Mouse (Mus musculus): ENCODE data around the gene Actb.

Actb gene

GRCm38 (mm10) chr5:142874791-142875512 lies 31.6 kb downstream of the Actb start:
- DNase-seq, result no peak

GRCm38 (mm10) chr5:142873718-142874117 lies 32.8 kb downstream of the Actb start:
- DNase-seq, result no peak

- DNase-seq, result no peak
Observed at GRCm38 (mm10) chr5:142871765-142872164, 34.8 kb downstream of the Actb start.

- no peak for DNase-seq
Observed at GRCm38 (mm10) chr5:142869463-142869862, 37.1 kb downstream of the Actb start.

GRCm38 (mm10) chr5:142857763-142858229 lies 48.8 kb downstream of the Actb start:
- DNase-seq, result no peak

GRCm38 (mm10) chr5:142856408-142856807 lies 50.1 kb downstream of the Actb start:
- no peak for DNase-seq

- DNase-seq, result no peak
Observed at GRCm38 (mm10) chr5:142854877-142855276, 51.7 kb downstream of the Actb start.

- DNase-seq, result no peak
Observed at GRCm38 (mm10) chr5:142853585-142853984, 53.0 kb downstream of the Actb start.

Measured in thymus, postnatal 25 days (tissue).